Mouse (Mus musculus): ENCODE measurements around the gene Grik1.

DNA sequence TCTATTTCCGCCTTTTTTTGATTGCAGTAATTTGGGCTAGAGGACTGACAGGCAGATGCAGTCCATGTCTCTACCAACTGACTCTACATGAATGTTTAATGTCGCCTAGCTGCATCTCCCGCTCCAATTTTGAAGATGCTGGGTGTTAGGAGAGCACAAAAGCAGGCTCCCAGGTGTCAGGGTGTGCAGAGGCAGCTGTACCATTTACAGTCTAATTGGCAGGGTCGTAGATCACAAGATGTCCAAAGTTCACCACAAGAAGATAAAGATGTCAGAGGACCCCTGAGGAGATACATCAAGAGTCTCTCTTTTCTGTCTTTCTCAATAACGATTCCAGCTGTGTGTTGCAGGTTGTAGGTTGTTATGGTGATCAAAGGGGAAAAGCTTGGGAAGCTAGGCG is 111.3 kb downstream of the Grik1 start:
- TF ChIP-seq POLR2A (IDR thresholded peaks at IDR 0.05; ENCODE audit: low read depth, low read length): no peak
- TF ChIP-seq CTCF (IDR thresholded peaks at IDR 0.05; ENCODE audit: borderline replicate concordance, insufficient read depth, low read length): no peak
